ENCODE assay signal across 12 mouse cellular contexts in the genomic region with DNA sequence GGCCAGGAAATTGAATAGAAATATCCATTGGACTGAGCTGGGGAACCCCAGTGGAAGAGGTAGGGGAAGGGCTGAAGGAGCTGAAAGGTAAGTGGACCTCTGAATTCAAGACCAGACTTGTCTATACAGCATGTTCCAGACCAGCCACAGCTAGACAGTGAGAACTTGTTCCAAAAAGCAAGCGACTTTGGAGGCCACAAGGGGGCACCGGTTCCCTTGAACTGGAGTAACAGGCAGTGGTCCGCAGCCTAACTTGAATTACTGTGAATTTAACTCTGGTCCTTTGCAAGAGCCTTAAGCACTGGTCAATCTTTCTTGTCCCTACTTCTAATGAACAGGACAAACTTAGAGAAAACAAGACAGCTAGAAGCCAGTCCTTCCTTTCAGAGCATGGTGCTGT. TPM values are rescaled to one million over a fixed set of nuclear protein-coding genes. Genes with fewer than 3 reads are reported as not detected.
A peak's percentile ranks its signal among the peaks of the same experiment; 100 is the strongest.
DNase-seq lines count a peak whose midpoint lies in the region; ATAC-seq and TF ChIP-seq lines count a peak whose summit lies in the region.
"Had no signal": no experiment of that assay in that cellular context is flagged by ENCODE, and none has a peak within 500 bp of the region (broad histone marks: within the 10 kb centered on the region; RNA-seq: fewer than 3 reads in every experiment).

No protein-coding gene starts in this region.

- no peak for TF ChIP-seq POLR2A in brain, embryonic 14.5 days (IDR thresholded peaks at IDR 0.05; ENCODE audit: borderline replicate concordance, extremely low read depth, insufficient read depth, insufficient read length, poor library complexity, severe bottlenecking)

- 53% methylated on average over 3 of the region's 3 CpGs for WGBS in kidney, embryonic 16.5 days
- 63% methylated on average over 3 of the region's 3 CpGs for WGBS in midbrain, embryonic 14.5 days
- 46% methylated on average over 3 of the region's 3 CpGs for WGBS in midbrain, embryonic 16.5 days

- ATAC-seq in kidney, embryonic 16.5 days (ENCODE audit: low FRiP score, low TSS enrichment), result no peak
- no peak for ATAC-seq in midbrain, embryonic 14.5 days (ENCODE audit: low FRiP score, low TSS enrichment)
- ATAC-seq in midbrain, embryonic 16.5 days, result no peak

- TF ChIP-seq CTCF in brain, embryonic 14.5 days (IDR thresholded peaks at IDR 0.05; ENCODE audit: borderline replicate concordance, extremely low read depth, insufficient read depth, insufficient read length), result peak; percentile 46; the same call in 1 of the 2 replicates

- H3K9ac ChIP-seq in kidney, embryonic 16.5 days (replicated peaks; ENCODE audit: low read length), result no peak overlapping the region
- H3K9ac ChIP-seq in midbrain, embryonic 14.5 days (replicated peaks; ENCODE audit: low read length), result no peak overlapping the region
- no peak overlapping the region for H3K9ac ChIP-seq in midbrain, embryonic 16.5 days (ENCODE audit: low read depth, low read length)
- H3K9ac ChIP-seq: forebrain, embryonic 12.5 days; limb, embryonic 15.5 days; neural tube, embryonic 15.5 days had no signal

- no peaks in the 10 kb centered on the region for H3K36me3 ChIP-seq in kidney, embryonic 16.5 days (ENCODE audit: insufficient read depth, low read length)
- no peaks in the 10 kb centered on the region for H3K36me3 ChIP-seq in midbrain, embryonic 14.5 days (ENCODE audit: control insufficient read depth, insufficient read depth, low read length)
- no peaks in the 10 kb centered on the region for H3K36me3 ChIP-seq in midbrain, embryonic 16.5 days (ENCODE audit: control insufficient read depth, insufficient read depth, low read length)
- H3K36me3 ChIP-seq: forebrain, embryonic 12.5 days; limb, embryonic 15.5 days; neural tube, embryonic 15.5 days had no signal

- peaks cover 2% of the 10 kb centered on the region; the same call in 1 of the 2 replicates for H3K9me3 ChIP-seq in kidney, embryonic 16.5 days (ENCODE audit: low read length)
- H3K9me3 ChIP-seq in midbrain, embryonic 14.5 days (ENCODE audit: control insufficient read depth, low read length), result peaks cover 1% of the 10 kb centered on the region; the same call in 1 of the 2 replicates
- H3K9me3 ChIP-seq in midbrain, embryonic 16.5 days (replicated peaks; ENCODE audit: control insufficient read depth, low read length, poor library complexity, severe bottlenecking), result peaks cover 5% of the 10 kb centered on the region; the same call in 1 of the 2 replicates
- H3K9me3 ChIP-seq: forebrain, embryonic 12.5 days; limb, embryonic 15.5 days; neural tube, embryonic 15.5 days had no signal

- no peaks in the 10 kb centered on the region for H3K4me1 ChIP-seq in kidney, embryonic 16.5 days (ENCODE audit: insufficient read depth, low read length)
- no peaks in the 10 kb centered on the region for H3K4me1 ChIP-seq in midbrain, embryonic 14.5 days (ENCODE audit: control insufficient read depth, insufficient read depth, low read length)
- H3K4me1 ChIP-seq in midbrain, embryonic 16.5 days (ENCODE audit: control insufficient read depth, insufficient read depth, low read length), result no peaks in the 10 kb centered on the region
- H3K4me1 ChIP-seq: forebrain, embryonic 12.5 days; limb, embryonic 15.5 days; neural tube, embryonic 15.5 days had no signal

- no peaks in the 10 kb centered on the region for H3K27me3 ChIP-seq in kidney, embryonic 16.5 days (ENCODE audit: insufficient read depth, low read length)
- no peaks in the 10 kb centered on the region for H3K27me3 ChIP-seq in midbrain, embryonic 14.5 days (ENCODE audit: control insufficient read depth, insufficient read depth, low read length)
- no peaks in the 10 kb centered on the region for H3K27me3 ChIP-seq in midbrain, embryonic 16.5 days (ENCODE audit: control insufficient read depth, insufficient read depth, low read depth, low read length)
- H3K27me3 ChIP-seq: forebrain, embryonic 12.5 days; limb, embryonic 15.5 days; neural tube, embryonic 15.5 days had no signal

- H3K4me3 ChIP-seq in kidney, embryonic 16.5 days (ENCODE audit: low read length), result no peak overlapping the region
- no peak overlapping the region for H3K4me3 ChIP-seq in midbrain, embryonic 14.5 days (replicated peaks; ENCODE audit: low read depth, low read length)
- H3K4me3 ChIP-seq in midbrain, embryonic 16.5 days (ENCODE audit: low read depth, low read length), result no peak overlapping the region
- H3K4me3 ChIP-seq: forebrain, embryonic 12.5 days; limb, embryonic 15.5 days; neural tube, embryonic 15.5 days had no signal

- DNase-seq in kidney, adult 18-20 months, result peak; percentile 6
- peak; percentile 3 for DNase-seq in midbrain, embryonic 14.5 days
- DNase-seq in brain, embryonic 14.5 days (ENCODE audit: low read depth), result peak; percentile 23
- peak; percentile 3 for DNase-seq in lung, postnatal 14 days
- DNase-seq in natural killer cell, adult 2 months (ENCODE audit: low spot score in 2 of 2), result no peak
- DNase-seq in spleen, postnatal 14 days (ENCODE audit: low spot score in 2 of 2), result no peak

- H3K4me2 ChIP-seq in kidney, embryonic 16.5 days (replicated peaks; ENCODE audit: low read depth, low read length), result no peak overlapping the region
- H3K4me2 ChIP-seq in midbrain, embryonic 14.5 days (ENCODE audit: low read length), result no peak overlapping the region
- no peak overlapping the region for H3K4me2 ChIP-seq in midbrain, embryonic 16.5 days (ENCODE audit: low read length)
- H3K4me2 ChIP-seq: forebrain, embryonic 12.5 days; limb, embryonic 15.5 days; neural tube, embryonic 15.5 days had no signal

- H3K27ac ChIP-seq in kidney, embryonic 16.5 days (ENCODE audit: low read length), result no peak overlapping the region
- no peak overlapping the region for H3K27ac ChIP-seq in midbrain, embryonic 14.5 days (replicated peaks; ENCODE audit: low read depth, low read length)
- H3K27ac ChIP-seq in midbrain, embryonic 16.5 days (ENCODE audit: low read length), result no peak overlapping the region
- H3K27ac ChIP-seq: forebrain, embryonic 12.5 days; limb, embryonic 15.5 days; neural tube, embryonic 15.5 days had no signal

RNA-seq across cellular contexts. Expression of gene Triml2, which starts 2.1 kb away (rescaled TPM):
- polyA plus RNA-seq in kidney, embryonic 16.5 days (2015; fragmentation: Nextera tagmentation; extraction: Ambion mirVana), result not detected in 2 replicates
- polyA plus RNA-seq in midbrain, embryonic 14.5 days (2014; fragmentation: Nextera tagmentation; extraction: Ambion mirVana), result not detected in 2 replicates
- polyA plus RNA-seq in midbrain, embryonic 16.5 days (2015; fragmentation: Nextera tagmentation; extraction: Ambion mirVana), result not detected in 2 replicates
- polyA plus RNA-seq in brain, embryonic 14.5 days (2012; rRNA removed), result not detected in 2 replicates
- polyA plus RNA-seq: cortical plate, adult 2 months; forebrain, embryonic 12.5 days; limb, embryonic 15.5 days; neural tube, embryonic 15.5 days had no signal

RNA-seq across cellular contexts. Expression of gene Triml1, which starts 37.0 kb away (rescaled TPM):
- polyA plus RNA-seq in kidney, embryonic 16.5 days (2015; fragmentation: Nextera tagmentation; extraction: Ambion mirVana), result not detected in 2 replicates
- polyA plus RNA-seq in midbrain, embryonic 14.5 days (2014; fragmentation: Nextera tagmentation; extraction: Ambion mirVana), result not detected in 2 replicates
- polyA plus RNA-seq in midbrain, embryonic 16.5 days (2015; fragmentation: Nextera tagmentation; extraction: Ambion mirVana), result not detected in 2 replicates
- polyA plus RNA-seq in brain, embryonic 14.5 days (2012; rRNA removed), result not detected in 2 replicates
- polyA plus RNA-seq: cortical plate, adult 2 months; forebrain, embryonic 12.5 days; limb, embryonic 15.5 days; neural tube, embryonic 15.5 days had no signal

Comparison
In these comparisons a context has a peak if more than half of its experiments do, and no peak if none do; other contexts are left out.
1. DNase-seq: peak in kidney, adult 18-20 months (single experiment), midbrain, embryonic 14.5 days (single experiment), brain, embryonic 14.5 days (single experiment) and lung, postnatal 14 days (single experiment); none in natural killer cell, adult 2 months (0 of 2) and spleen, postnatal 14 days (0 of 2).